Mouse (Mus musculus): ENCODE measurements at regions not wholly inside any gene's neighbourhood (a gene's known extent, or its start where the extent isn't known, plus 50 kb on each side); places are given as distances from the start of the nearest gene placed in this dataset.

DNA sequence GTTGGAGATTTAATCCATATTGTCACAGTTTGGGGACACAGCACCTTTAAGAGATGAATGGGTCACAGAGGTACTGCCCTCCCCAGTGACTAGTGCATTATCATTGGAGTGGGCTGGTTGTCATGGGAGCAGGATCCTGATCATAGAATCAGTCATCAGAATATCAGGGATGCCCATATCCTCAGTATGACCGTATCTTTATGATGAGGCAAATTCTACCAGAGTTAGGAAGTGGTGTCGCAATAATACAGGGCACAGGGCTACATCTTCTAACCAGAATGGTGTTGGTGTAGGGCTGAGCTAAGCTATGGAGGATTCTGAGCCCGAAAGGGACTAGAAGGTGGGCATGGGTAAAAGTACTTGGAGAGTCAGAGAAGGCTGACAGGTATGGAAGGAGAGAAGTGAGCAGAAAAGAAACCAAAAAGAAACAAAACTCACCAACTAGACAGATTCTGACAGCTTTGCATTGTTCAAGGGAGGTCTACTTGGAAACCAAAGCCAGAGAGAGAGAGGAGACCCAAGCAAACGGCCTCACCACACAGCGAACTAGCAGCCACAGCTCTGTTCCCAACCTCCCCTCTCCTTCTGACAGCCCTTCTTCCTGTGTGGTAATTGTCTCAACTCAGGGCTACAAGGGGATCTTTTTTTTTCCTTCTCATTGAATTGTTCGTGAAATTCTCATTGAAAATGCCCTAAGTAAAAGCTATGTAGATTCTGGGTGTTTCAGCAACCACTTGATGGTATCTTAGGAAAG is 129.2 kb downstream of the Lrrc30 start:
- no peak for DNase-seq (ENCODE audit: low spot score in 2 of 2)

DNA sequence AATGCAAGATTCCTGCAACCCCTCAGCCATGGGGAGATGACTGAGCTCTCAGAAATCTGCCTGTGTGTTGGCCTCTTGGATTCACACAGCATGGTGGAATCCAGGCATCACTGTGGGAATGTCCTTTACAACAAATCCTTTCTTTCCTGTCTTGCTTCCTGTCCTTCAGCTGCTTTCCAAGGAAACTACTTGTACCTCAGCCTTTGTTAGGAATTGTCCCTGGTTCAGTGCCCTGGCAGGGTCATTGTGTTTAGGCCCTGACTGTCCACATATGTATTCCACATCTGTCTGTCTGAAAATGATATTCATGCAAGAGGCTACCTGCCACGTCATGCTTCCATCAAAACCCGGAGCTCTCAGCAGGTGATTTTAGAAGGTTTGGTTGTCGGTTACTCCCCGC is 129.9 kb downstream of the Lrrc30 start:
- DNase-seq (ENCODE audit: low spot score in 2 of 2) = no peak

DNA sequence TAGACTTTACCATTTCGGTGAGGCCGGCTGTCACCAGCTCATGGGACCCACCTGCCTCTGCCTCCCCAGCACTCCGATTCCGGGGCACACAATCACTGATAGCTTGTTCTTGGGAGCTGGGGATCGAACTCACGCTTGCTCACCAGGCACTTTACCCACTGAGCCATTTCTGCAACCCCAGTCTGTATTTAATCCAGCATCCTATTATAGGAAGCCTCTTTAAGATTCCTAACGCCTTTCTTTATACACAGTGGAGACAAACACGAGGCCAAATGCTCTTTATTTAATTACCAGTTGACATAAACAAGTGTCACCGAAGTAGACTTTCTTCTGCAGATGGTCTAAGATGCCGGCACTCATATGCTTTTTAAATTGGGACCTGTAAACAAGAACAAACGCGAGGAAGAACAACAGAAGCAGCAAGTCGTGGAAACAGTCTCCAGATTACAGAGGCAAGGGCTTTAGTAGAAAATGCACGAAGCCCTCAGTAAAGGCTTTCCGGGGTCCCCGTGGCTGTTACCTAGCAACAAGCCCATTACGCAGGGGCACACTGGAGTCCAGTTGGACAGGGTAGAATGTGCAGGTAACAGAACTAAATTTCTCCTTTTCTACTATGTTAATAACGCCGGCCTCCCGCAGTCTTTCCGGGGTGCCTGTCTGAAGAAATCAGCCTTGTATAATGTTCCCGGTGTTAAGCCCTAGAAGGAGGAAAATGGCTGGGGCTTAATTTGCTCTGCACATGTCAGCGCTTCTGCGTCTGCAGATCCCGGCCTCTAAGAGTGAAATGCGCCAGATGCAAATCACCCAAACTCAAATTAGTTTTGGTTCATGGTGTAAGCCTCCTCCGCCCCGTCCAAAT is 132.5 kb downstream of the Lrrc30 start:
- DNase-seq (ENCODE audit: low spot score in 2 of 2) = no peak

DNA sequence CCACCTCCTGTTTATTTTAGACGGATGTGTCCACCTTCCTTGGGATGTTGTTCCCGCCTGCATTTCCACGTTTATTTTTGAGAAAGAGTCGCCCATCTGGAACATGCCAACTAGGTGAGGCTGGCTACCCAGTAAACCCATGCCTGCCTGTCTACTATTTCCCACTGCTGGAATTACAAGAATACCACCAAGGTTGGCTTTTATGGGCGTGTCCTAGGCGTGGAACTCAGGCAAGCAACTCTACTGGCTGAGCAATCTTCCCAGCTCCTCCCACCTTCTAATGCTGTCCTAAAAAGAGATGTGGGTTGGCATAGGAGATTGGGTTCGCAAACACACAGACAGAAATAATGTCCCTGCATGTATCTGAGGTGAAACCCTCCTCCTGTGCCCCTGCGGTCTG is 135.1 kb downstream of the Lrrc30 start:
- no peak for DNase-seq (ENCODE audit: low spot score in 2 of 2)

DNA sequence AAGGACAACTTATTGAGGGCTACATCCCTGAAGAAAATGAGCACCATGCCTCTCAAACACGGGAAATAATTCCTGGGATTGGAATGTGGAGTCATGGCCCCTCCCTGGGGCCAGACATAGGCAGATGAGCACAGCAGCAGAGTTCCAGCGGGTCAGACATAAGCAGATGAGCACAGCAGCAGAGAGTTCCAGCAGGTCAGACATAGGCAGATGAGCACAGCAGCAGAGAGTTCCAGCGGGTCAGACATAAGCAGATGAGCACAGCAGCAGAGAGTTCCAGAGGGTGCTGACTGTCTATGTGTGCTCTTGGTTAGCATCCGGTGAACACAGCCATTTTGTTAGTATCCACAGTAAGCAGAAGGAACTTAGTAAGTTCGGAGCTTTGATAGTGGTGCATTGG is 126.2 kb upstream of the Ptprm start:
- no peak for DNase-seq (ENCODE audit: low spot score in 2 of 2)

DNA sequence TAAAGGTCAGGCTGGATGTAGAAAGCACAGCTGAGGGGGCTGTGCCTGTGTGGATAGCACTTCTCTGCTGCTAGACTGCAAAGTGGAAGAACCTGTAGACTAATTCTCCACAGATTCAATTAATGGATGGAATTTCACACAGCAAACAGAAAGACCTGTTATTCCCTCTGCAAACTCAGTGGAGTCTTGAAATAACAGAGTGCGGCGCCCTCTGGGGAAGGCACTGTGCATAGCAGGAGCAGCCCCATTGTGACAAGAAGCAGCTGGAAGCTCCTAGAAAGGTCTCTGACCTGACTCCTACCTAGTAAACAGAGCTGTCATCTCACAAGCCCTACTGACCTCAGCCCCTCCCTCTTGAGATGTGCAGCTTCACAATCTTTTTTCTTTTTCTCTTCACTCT is 118.9 kb upstream of the Ptprm start:
- DNase-seq (ENCODE audit: low spot score in 2 of 2) = peak; percentile 7 to 30

DNA sequence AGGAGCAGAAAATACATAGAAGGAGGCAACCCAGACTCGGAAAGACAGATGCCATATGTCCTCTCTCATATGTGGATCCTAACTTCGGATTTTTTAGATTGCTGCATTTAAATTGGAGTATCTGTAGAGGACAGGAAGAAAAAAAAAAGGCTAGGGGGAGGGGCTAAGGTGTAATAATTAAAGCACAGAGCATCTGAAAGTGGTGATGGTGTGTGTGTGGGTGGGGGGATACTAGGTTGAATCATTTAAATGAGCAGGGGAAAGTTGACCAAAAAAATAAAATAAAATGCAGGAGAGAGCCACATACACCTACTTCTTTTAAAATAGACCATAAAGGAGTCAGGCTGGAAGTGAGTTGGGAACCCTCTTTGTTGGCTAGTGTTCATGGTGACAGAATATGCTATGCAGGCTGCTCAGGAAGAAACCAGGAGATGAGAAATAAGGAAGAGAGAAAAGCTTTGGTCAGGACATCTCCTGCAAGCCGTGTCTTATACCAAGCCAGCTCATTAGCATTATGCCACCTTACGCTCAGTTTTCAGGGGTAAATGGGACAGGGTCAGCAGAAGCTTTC is 104.7 kb upstream of the Ptprm start:
- DNase-seq (ENCODE audit: low spot score in 2 of 2) = no peak

DNA sequence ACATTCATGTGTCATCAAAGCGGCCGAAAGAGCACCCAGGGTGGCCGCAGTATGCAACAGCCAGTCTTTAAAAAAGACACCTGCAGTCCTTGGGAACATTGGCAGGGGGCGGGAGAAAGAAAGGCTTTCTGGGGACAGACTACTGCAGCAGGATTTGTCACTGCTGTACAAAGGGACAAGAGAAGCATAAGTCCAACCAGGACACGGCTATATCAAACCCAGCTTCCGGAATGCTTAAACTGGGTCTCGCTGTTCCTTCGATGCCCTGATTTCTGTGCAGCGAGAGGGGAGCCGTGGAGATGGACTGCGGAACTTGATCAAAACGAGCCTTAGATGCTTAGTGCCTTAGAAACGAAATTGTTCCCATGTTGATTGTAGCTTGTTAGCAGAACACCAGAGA is 97.7 kb upstream of the Ptprm start:
- no peak for DNase-seq (ENCODE audit: low spot score in 2 of 2)

DNA sequence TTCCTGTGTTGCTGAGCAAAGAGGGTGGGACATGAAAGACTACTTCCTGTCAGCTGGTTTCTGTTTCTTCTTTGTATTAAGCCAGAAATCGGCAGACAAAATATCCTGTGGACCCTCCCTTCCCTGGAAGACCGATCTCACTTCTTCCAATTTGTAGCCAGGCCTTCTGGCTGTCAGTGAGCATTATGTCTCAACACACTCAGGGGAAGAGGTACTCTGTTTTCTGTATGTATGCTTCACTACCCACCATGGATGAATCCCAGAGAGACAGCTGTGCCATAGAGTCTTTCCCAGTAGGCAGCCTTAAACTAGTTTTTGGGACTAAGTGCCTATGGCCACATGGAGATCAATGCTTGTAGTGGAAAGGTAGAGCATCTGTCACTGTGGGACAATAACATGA is 96.8 kb upstream of the Ptprm start:
- DNase-seq (ENCODE audit: low spot score in 2 of 2) = no peak

DNA sequence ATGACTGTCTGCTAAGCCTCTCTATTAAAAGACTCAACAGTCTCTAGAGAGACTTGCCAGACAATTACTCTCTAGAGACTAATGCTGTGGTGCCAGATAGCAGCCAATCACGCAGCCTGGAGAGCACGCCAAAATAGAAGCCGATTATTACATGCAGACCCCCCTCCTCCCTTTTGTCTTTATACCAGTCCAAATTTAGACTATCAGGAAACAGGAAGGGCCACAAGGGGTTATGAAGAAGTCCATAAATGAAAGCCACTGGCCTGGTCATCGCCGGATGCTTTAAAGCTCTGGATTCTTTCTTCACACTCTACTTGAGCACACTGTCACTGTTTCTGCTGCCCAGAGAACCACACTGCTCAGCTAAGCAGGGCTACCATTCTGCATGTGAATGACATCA is 95.8 kb upstream of the Ptprm start:
- no peak for DNase-seq (ENCODE audit: low spot score in 2 of 2)

DNA sequence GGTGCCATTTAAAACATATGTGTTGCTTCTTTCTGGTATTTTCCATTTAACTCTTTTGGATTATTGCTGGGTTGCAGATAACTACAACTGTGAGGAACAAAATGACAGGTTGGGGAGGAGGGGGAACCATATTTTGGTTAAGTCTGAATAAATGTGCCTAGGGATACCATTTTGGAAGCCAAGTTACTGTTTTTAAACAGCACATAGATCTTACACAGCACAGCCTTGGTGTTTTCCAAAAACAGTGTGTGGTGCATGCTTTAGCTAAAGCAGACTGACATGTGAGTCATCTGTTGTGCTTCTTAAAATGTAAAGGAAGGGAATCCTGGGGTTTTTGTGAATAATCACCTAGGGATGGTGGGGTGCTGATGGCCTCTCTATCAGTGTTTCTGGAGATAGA is 91.7 kb upstream of the Ptprm start:
- DNase-seq (ENCODE audit: low spot score in 2 of 2) = no peak

DNA sequence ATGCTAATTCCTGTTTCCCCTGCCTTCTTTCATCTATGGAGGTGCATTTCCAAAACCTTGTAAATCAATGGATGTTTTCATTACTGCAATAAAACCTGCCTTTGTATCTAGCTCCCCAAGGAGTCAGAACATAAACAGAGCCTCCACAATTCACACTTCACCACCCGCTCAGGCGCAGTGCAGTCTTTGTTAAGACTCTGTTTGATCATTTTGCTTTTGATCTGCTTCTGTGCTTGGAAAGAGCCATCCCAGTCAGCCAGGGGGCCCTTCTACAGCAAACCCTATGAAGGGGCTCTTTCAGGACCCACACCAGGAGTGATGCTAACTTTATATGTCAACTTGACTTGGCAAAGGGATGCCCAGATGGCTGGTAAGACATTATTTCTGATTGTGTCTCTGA is 86.7 kb upstream of the Ptprm start:
- no peak for DNase-seq (ENCODE audit: low spot score in 2 of 2)

DNA sequence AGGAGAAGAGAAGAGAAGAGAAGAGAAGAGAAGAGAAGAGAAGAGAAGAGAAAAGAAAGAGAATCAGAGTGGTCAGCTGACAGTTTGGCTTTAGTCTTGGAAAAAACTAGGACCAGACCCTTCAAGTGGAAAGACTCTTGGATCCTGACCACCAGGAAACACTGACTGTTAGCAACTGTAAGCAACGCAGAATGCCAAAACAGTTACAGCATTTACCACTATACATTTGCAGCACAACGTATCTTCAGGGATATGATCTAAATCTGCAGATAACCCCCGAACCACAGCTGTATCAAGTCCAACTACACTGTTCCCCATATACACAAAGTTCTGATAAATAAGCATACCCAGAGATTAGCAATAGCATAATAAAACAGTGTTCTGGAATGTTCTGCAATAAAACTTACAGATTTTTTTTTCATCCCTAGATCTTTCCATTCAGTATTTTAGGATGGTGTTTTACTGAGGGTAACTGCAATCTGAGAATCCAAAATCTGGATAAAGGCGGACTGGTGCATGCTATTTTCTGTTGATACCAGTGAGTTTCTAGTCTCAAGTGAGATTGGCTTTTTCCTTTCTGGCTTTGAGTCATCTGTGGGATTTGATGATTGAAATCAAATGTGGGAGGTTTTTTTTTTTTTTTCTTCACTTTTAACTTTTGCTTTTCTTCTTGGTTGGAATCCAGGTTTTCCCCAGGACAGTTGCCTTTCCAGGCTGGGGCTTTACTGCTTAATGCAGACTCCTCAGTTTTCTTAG is 65.9 kb upstream of the Ptprm start:
- no peak for DNase-seq (ENCODE audit: low spot score in 2 of 2)

DNA sequence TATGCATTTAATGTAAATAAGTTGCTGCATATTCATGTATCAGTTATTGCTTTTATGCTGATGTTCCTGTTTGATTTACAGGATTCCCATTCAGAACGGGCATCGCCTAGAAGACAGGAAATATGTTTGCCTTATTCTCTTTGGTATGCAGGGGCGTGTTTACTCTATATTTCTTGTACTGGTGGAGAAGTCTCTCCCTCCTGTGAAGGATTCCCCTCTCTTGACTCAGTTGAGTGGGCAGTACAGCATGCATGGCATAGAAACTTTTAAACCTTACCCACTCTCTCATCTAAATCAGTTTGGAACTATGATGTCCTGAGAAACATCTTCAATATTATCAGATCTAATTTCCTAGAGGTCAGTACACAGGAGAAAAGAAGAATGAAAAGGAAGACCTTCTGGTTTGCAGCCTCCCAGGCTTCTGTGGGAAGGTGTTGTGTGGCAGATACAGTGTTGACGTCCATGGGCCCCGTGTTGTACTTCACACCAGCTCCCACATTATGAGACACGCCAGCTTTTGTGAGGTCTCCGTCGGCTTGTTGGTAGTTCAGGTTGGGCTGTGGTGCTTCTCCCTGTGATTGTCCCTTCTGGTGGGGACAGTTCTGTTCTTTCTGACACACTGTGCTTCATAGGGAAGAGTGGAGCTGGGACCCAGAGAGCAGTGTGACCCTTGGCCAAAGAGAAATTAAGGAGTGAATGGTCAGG is 58.4 kb upstream of the Ptprm start:
- DNase-seq (ENCODE audit: low spot score in 2 of 2) = no peak

DNA sequence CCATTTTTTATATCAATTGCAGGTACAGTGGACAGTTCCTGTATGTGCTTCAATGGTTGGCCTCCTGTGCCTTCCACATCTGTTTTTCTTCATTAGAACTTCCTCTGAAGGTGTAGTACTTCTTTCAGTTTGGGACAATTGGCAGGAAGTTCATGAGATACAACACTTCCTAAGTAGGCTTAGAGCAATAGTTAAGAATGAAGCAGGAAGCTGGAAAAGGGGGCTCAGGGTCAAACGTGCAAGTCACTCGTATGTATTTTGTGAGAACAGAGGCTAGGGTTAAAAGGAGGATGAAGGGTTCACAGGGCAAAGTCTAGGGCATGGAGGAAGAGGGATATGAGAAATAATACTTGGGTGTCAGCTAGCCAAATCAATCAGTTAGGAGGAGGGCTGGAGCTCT is 55.7 kb upstream of the Ptprm start:
- no peak for DNase-seq (ENCODE audit: low spot score in 2 of 2)

DNA sequence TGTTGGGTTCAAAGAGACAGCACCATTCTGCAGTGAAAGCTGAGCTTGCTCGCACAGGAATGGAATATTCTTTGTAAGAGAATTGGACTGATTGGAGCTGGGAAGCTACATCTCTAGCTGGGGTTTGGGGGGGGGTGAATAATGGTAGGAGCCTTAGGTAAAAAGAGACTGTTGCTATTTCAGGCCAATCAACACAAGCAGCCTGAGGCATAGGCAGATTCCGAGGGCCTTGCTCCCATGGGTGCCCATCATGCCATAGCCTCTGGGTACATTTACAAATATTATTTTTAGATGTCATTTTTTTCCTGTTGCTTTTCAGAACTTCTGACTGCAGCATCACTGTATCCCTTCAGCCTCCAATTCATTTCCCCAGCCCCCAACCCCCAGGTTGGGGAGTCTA is 51.7 kb upstream of the Ptprm start:
- DNase-seq (ENCODE audit: low spot score in 2 of 2) = no peak
